Mouse (Mus musculus) heart, postnatal 36 days (tissue): ENCODE data around the gene Prima1. TPM values are rescaled to one million over a fixed set of nuclear protein-coding genes. Genes with fewer than 3 reads are reported as not detected.

Source experiments
- DNase-seq, 2 experiments: peaks; one replicate each; pipeline ENCODE4 v3.0.0; 2021 to 2022
- intact Hi-C: fragments of 180-260 bp; cut with DNase I; formaldehyde crosslinking; loops from one replicate; pipeline ENCODE4 v1.15.1; 2025
- total RNA-seq, 2 experiments: library from RNA; stranded (reverse); gene quantifications; 2 replicates each; pipeline ENCODE4 v1.2.3; 2021

The Prima1 gene
- total RNA-seq, 2 experiments from 2014 or later = 0.43 TPM; not detected in 1

GRCm38 (mm10) chr12:103235251-103235650, 6.7 kb downstream of the Prima1 start:
- DNase-seq = no peak
- intact Hi-C loops = no loop called here

GRCm38 (mm10) chr12:103229058-103229457, 12.9 kb downstream of the Prima1 start:
- intact Hi-C loops = no loop called here
- DNase-seq = no peak

DNA sequence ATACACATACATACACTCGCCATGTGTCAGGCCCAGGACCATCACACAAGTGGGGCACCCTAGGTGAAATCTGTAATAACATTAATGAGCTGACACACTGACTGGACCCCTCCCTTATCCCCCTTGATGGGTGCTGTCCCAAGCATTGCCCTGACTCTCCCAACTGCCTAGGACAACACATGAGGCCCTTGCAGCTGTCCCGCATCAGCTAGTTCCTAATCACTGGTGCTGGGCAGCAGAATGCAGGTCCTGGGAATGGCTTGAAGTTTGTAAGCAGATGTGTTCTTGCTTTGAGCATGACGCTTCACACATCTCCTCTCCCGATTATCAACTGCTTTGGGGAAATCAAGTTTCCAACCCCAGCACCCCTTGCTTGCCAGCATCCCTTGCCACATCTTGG, 15.8 kb downstream of the Prima1 start:
- DNase-seq = no peak
- intact Hi-C loops = no loop called here

GRCm38 (mm10) chr12:103223671-103224070, 18.3 kb downstream of the Prima1 start:
- intact Hi-C loops = no loop called here
- DNase-seq = no peak

DNA sequence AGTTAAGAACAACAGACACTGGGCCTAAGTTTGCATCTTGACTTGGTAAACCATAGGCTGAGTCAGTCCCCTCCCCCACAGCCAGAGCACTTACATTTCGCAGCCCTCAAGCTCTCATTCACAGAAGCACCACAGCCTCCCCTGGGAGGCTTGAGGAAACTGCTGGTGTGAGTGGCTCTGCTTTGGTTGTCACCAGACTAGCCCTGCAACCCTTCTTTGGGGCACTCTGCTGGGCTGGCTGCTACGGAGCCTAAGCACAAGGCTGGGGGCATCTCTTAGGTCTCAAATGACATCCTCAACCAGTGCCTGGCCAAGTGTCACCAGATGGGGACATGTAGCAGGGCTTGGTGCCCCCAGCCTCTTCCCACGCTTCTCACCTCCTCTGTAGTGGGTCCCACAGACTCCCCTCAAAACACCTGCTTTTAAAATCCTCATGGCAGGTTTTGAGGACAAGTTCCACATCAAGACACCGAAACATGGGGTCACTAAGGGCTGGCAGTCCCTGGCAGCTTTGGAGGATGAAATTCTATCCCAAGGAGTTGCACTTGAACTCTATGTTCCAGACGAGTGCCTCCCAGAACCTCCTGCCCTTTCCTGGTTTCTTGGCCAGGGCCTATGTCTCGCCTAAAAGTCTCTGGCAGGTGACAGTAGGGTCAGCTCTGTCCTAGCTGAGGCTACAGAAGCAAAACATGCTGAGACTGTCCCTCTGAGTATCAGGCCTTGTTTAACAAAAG, 25.9 kb downstream of the Prima1 start:
- no peak for DNase-seq
- intact Hi-C loops = loop anchor here (1.0 kb wide), 1 partner anchor 13 kb away; no protein-coding TSS in a partner anchor

DNA sequence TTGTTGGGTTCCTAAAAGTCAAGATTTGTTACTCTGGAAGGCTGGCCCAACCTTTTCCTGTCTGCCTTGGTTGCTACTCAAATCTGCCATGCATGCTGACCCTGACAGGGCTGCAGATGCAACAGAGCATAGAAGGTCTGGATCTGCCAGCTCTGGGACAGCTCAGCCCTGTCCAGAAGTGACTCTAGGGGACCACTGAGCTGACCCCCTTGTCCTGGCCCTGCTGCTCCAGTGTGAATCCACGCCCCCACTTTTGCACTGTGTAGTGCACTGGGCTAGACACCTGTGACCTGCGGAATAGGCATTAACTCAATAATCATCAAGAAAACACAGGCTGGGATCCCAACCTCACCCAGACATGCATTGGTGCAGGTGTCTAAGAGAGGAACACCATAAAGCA, 27.2 kb downstream of the Prima1 start:
- intact Hi-C loops = loop anchor here (1.0 kb wide), 1 partner anchor 11 kb away; no protein-coding TSS in a partner anchor
- no peak for DNase-seq

DNA sequence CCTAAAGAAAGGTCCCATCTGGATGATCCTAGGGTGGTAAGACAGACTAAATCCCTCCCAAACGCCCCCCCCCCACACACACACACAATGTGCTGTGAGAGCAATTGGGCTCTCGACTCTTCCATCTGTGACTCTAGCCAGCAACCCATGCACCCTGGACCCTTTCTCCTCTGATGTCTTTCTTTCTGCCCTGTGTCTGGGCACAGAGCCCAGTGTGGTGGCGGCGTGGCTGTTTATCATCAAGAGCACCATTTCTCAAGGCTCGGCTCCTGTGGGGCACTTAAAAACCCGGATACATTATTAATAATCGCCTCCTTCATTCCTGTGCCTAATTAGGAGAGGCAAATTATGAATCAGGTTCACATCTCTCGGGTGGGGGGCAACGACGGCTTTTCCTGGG, 27.7 kb downstream of the Prima1 start:
- intact Hi-C loops = no loop called here
- DNase-seq = peak; percentile 5 to 13

DNA sequence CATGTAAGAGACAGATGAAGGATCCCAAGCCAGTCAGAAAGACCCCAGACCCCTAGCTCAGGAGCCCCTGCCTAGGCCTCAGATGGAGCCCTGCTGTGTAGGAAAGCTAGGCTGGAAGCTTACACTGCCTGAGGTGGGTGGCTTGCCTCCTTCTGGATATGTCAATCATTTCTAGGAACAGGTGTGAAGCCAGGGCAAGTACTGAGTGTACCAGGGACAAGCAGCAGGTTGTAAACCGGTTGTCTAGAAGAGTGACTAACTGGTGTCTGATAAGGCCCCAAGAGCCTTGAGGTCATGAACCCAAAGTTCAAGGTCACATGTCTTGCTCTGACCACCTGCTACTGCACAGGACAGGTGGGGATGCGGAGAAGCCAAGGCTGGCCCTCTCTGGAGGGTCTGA, 28.4 kb downstream of the Prima1 start:
- DNase-seq = no peak
- intact Hi-C loops = no loop called here

DNA sequence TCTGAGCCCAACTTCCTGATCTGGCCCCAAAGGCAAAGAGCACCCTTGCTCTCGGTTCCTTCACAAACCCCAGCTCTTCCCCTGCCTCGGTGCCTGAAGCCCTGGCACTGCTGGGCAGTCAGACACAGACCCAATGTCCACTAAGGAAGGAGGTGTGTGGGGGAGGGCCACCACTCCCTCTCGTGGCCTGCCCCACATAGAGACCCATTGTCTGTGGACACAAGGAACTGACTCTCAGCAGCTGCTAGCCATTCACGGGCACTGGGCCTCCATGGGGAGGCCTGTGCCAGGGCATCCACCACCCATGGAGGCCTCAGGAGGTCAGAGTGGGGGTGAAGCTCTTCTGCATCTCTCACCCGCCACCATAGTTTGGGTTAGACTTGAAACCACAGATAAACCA, 30.9 kb downstream of the Prima1 start:
- intact Hi-C loops = no loop called here
- no peak for DNase-seq

GRCm38 (mm10) chr12:103209581-103209980, 32.4 kb downstream of the Prima1 start:
- DNase-seq = no peak
- intact Hi-C loops = no loop called here

DNA sequence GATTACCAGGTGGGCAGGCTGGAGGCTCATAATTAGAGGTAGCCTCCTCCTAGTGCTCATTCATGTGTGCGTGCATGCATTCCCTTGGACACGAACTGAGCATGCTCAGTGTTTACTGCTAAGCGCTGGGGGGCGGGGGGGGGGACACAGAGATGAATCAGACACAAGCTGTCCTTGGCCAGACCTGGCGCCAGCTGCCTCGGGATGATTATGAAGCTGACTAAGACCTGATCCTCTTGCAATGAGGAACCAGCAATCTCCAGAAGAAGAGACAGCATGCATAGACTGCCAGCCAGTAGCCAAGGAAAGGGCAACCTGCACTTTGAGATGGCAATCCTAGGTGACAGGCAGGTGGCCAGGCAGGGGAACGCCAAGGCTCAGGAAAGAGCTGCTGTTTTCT, 36.4 kb downstream of the Prima1 start:
- intact Hi-C loops = no loop called here
- DNase-seq = no peak

DNA sequence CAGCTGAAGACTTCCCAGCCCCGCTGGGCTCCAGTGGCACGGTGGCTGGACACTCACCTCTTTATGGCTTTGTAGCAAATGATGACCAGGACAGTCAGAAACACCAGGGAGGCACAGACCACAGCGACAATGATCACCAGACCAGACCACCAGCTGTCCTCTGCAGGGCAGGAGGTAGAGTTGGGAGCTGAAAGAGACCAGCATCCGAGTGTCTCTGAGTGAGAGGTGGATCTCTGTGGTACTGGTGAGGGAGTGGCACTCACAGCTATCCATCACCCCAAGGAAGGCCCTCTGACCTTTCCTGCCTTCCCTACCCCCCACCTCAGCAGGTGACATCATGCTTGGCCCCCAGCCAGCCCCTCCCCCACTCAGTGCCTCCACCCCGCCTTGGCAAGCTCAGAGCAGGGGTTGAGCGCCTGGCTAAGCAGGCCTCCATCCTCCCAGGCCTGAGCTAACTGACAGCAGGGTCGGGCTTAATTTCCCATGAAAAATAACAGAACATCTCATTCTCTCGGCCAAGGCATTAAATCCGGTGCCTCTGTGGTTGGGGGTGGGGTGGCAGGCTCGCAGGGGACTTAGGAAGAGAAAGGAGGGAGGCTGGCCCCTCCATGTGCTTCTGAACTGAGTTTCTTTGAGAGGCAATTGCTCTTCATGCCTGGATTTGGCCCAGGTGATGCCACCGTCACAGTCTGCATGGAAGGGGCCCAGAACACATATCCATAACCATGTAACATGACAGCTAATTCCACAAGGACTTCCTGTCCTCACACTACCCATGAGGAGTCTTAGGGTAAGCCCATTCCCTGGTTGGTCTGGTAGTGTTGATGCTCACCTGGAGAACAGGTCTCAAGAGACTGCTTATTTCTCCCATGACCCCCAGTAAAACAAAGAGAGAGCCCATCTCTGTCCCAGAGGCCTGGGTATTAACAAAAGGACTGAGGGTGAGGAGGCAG, 39.1 kb downstream of the Prima1 start:
- intact Hi-C loops = loop anchor here (1.0 kb wide), 1 partner anchor 12 kb away; no protein-coding TSS in a partner anchor
- DNase-seq = no peak

DNA sequence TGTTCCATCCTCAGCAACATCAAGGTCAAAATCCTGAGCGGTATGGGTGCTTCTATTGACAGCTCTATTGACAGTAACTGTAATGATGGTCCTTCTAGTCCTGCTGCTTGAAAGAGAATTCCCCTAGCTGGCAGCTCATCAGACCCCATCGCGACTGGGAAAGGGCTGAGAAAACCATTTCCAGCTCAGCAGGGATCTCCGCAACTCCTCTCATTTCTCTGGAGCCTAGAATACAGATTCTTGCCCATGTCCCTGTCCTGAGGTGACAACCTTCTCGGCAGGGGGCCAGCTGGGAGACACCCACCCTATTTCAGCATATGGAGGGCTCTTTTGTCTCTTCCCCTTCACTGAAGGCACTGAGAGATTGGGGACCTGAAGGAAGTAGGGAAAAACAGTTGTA, 49.0 kb downstream of the Prima1 start:
- intact Hi-C loops = no loop called here
- DNase-seq = no peak

DNA sequence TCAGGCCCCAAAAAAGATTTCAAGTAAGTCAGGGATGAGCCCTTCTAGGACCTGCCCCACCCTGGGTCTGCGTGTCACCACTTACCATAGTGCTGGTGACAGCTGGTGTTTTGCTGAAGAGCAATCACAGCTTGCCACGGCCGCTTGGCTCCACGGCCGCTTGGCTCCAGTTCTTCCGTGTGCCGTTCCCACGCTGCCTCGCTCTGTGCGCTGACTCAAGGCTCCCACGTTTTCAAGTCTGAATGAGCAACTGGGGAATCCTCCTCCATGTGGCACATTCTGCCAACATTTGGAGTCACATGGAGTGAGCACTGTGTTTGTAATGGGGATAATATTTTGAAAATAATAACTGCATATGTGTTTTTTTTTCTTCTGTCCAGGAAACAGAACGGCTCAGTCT, 52.2 kb downstream of the Prima1 start:
- intact Hi-C loops = no loop called here

DNA sequence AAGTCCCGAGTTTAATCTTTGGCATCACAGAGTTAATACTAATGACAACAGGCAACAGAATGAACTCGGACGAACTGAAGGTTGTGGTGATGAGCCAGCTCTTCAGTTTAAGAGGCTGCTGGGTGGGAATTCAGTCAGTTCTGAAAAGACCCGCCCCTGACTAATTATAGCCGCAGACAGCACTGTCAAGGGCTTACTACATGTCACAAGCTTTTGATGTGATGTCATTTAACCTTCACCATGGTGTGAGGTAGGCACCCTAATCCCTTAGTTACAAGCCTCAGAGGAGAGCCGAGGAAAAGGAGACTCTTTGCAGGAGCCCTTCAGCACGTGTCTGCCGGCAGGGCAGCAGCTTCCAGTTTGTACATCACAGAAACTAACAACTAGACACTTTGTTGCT, 53.7 kb downstream of the Prima1 start:
- DNase-seq = no peak
- intact Hi-C loops = no loop called here

More for the DNA sequence above, 52.2 kb downstream of the Prima1 start:
- no peak for DNase-seq

DNA sequence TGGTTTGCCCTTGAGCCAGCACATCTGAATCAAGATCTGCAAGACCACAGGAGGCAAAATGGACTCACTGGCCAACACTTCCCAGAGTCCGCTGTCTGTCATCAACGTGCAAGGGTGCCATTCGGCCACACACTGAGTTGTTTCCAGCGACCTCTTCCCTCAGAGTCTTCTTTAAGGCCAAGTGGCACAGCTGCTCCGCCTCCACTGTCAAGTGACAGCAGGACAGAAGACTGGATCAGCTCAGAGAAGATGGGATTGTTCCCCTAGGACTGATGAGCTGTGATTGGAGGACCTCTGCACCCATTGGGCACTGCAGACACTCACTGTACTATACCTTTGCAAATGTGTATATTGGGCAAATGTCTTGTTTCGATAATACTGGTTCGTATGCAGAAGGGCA, 54.9 kb downstream of the Prima1 start:
- no peak for DNase-seq
- intact Hi-C loops = no loop called here

- intact Hi-C loops = no loop called here
- no peak for DNase-seq
Measured at GRCm38 (mm10) chr12:103183057-103183456, 58.9 kb downstream of the Prima1 start.

GRCm38 (mm10) chr12:103168892-103169291, 73.1 kb downstream of the Prima1 start:
- no peak for DNase-seq
- intact Hi-C loops = no loop called here

DNA sequence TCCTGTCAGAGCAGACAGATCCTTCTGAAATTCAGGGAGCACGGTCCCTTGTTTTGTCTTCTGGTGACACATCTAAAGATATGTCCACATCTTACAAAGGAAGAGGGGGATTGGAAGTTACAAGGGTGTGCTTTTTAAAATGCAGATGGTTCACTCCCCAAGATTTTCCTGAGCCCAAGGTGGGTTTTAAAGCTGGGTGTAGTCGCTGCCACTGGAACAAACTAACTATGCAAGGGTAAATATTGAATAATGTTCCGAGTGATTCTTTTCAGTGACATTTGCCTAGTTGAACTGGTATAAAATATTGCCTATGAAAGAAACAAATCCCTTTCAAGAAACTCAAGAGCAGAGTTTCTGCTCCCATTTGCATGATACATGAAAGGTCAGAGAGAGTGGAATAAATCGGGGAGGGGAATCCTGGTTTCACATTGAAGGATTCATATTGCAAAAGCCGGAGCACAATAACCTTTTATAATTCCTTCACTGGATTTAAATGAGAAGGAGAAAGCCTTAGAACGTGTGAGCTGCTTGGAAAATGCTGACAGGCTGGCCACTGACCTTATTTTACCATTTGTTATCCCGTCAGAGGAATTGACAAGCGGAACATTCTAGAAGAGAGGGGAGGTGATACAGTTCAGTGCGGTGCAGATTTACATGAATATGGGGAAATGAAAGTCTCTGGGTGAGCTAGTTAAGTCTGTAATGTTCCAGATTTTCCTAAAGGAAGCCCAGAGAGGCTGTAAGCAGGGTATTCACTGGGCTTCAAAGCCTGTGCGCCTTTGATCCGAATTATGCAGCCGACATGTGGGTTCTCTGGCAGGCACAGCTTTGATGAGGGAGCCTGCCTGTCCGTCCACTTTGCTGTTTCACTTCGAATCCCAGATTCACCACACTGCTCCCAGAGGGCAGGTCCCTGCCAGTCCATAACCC, 77.6 kb downstream of the Prima1 start:
- intact Hi-C loops = no loop called here
- no peak for DNase-seq

- intact Hi-C loops = no loop called here
- no peak for DNase-seq
Measured at GRCm38 (mm10) chr12:103163596-103163995, 78.4 kb downstream of the Prima1 start.

DNA sequence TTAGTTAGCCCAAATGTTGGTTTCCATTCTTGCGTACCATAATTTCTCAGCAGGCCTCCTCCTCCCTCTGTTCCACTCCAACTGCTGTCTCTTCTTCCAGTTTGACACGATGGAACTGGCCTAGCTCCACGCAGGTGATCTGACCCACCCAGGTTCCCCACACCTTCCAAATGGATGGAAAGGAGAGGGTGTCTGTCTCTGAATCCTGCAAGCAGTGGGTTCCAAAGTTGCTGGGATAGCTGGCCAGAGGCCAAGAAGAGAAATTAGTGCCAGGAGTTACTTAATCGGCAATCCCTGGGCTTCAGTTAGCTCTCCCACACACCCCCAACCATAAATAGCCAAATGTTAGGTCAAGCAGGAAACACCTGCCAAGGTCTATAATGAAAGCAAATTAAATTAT, 81.2 kb downstream of the Prima1 start:
- intact Hi-C loops = no loop called here
- DNase-seq = no peak
